Mouse (Mus musculus): ENCODE measurements at regions not wholly inside any gene's neighbourhood (a gene's known extent, or its start where the extent isn't known, plus 50 kb on each side); places are given as distances from the start of the nearest gene placed in this dataset.
A peak's percentile ranks its signal among the peaks of the same experiment; 100 is the strongest.

DNA sequence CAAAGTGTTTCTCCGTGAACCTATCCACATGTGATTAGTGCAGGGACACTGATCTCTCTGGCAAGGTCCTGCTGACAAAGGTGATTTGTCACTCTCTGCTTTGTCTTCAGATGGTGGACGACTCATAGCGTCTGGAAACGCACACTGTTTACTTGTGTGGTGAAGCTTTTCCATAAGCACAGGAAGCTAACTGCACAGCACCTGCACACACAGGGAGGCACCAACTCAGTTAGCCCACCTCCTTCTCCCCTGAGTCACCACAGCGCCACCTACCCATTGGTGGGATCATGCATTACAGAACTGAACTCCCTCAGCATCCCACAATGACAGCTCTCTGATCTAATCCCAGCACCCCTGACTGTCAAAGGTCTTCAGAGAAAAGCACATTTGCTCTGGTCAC, 141.9 kb upstream of the Klf14 start:
- TF ChIP-seq CTCF (IDR thresholded peaks at IDR 0.05; ENCODE audit: borderline replicate concordance, insufficient read depth, low read length) (peak; percentile 77; the same call in 1 of the 2 replicates), POLR2A (IDR thresholded peaks at IDR 0.05; ENCODE audit: low read depth, low read length) (no peak)
